Mouse (Mus musculus) subcutaneous adipose tissue, adult 2 months (tissue): Measurements from ENCODE around the gene Fgfr2. TPM values are rescaled to one million over a fixed set of nuclear protein-coding genes. Genes with fewer than 3 reads are reported as not detected.

ENCODE experiments used
- polyA plus RNA-seq: library from polyadenylated mRNA; depleted of rRNA; stranded (reverse); fragments of >200 nt; gene quantifications from 2 replicates; pipeline ENCODE4 v1.2.3, GENCODE M21; 2012; ENCODE audit warnings: low replicate concordance

Gene Fgfr2
- polyA plus RNA-seq, 1 experiment: 84.7 TPM

DNA sequence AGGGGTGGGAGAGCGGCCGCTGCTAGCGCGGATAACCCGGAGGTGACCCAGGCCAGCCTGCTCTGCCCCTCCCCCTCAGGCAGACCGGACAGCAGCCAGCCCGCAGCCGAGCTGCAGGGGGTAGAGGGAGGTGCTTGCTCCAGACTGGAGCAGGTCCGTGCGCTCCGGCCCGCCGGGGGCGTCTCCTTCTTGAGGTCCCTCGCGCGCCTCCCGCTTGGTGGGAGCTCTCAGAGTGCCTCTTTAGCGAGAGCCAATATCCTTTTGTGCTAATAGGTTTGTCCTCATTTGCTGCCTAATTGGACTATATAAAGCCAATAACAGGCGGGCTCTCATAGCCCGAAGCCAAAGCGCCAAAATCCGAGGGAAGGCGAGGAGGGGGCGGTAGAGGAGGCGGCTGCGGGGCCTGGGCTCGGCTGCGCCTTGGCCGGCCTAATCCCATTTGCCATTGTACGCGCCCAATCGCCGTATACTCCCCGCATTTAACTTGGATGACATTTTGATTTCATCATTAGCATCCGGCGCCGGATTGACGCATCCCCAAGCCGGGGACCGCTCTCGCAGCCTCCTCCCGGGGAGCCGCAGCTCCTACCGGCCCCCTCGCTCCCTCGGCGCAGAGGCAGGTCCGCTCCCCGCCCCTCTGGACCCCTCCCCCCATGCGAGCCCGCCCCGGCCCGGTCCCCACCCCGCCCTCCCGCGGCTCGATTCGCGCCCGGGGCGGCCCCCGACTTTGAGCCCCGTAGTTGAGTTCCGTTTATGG lies 1580.9 kb downstream of the Fgfr2 start, which contains the start of gene Hmx3:
Gene Hmx3 (plus strand): TSS at position 753 of the 757 bp plus-strand sequence.

DNA sequence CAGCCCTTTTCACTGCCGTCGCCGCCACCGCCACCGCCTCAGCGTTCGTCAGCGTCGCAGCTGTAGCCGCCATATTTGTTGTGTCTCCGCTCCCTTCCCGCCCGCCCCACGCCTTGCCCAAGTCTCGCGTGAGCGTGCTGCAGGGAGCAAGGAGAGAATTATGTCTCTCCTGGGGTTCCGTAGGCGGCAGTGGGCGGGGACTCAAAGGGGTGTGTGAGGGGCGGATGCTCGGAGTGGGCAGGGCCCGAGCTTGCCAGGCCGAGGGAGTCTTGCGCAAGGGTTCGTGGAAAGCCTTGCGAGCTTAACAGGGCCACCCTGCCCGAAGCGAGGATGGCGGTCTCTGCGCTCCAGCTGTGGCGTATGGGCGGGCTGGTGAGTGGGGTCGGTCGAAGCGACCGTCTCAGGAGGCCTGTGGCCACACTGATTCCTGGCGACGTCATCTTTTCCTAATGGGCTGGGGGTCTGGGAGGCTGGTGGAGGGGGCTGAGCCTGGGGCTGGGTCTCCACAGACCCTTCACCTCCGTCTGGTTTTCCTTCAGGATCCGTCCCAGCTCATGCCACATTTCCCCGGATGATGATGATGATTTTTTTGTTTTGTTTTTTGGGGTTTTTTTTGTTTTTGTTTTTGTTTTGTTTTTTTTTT lies 1712.6 kb downstream of the Fgfr2 start, which contains the start of the genes Ikzf5 and Acadsb:
Gene Ikzf5 (minus strand): TSS at position 106 of the 643 bp plus-strand sequence.
Gene Acadsb (plus strand): TSS at position 186 of the 643 bp plus-strand sequence.

DNA sequence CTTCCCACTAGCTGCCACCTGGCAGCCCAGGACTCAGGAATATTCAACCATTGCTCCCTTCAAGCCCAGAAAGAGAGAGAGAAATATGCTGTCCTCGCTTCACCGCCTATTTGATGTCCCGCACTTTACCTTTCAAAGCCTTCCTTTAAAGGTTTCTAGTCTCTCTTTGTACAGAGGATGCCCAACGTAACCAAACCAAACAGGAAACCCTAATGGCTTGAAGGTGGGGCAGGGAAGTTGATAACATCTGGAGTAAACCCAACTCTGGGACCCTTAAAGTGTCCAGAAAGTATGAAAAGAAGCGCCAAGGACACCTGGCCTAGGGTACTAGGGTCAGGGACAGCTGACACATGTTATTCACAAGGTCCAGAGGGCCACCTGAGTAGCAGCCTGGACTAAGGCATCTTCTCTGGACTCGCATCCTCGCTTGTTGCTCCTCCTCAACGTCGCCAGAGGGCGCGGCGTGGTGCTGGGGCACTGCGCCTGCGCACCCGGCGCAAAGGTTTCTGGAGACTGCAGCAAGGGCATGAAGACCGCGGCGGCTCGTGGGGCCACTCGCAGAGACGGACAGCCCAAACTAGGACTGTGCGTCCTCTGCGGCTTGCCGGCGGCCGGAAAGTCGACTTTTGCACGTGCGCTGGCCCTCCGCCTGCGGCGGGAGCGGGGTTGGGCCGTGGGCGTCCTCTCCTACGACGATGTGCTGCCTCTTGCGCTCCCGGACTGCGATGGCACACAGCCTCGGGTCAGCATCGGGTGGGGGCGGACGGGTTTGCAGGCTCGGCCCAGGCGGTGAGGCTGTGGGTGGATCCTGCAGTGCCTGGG lies 1752.3 kb downstream of the Fgfr2 start, which contains the start of gene Pstk:
Gene Pstk (plus strand): TSS at position 494 of the 822 bp plus-strand sequence.

DNA sequence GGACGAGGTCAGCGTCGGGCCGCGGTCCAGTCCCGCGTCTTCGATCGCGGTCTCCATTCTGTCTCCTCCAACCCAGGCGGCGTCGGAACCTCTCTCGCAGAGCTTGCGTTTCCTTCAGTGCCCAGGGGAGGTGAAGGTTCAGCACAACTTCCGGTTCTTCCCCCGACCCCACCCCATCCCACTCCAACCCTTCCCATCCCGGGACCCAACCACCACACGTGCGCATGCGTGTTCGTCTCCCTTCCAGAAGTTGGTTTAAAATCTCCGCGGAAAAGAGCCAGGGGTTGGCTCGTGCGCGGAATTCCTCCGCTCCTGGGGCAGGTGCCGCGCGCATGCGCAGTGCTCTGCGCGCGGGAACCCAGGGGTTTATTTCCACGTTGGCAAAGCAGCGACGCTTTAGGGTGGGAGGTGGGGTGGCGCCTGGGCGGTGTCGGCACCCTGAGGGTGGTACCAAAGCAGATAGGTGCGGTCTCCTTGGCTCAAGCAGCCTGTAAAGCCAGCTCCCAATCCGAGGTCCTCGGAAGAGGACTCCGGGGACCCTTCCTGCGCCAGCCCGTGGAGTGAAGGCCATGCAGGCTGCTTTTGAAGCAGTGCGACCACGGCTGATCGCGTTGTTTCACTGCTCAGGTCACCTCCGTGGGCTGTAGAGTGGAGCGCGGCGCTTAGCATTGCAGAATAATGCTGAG lies 1760.4 kb downstream of the Fgfr2 start, which contains the start of gene 2310057M21Rik:
Gene 2310057M21Rik (minus strand): TSS at position 145 of the 686 bp plus-strand sequence.

DNA sequence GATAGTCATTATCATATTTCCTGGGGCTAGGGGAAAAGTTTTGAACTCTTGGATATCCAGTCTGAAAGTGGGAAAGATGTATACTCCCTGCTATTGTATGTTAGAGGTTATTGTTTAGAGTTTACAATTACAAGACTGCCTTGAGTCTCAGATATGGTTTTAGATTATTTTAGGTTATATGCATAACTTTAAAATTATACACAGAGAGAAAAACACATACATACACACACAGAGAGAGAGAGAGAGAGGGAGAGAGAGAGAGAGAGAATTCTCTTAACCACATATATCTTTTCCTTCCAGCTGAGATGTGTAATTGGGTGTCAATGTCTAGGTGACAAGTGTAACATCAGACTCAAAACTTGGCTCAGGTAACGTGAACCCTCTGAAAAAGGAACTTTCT lies 1789.6 kb downstream of the Fgfr2 start, which contains the start of gene Fam24a:
Gene Fam24a (plus strand): TSS at position 301 of the 400 bp plus-strand sequence.

DNA sequence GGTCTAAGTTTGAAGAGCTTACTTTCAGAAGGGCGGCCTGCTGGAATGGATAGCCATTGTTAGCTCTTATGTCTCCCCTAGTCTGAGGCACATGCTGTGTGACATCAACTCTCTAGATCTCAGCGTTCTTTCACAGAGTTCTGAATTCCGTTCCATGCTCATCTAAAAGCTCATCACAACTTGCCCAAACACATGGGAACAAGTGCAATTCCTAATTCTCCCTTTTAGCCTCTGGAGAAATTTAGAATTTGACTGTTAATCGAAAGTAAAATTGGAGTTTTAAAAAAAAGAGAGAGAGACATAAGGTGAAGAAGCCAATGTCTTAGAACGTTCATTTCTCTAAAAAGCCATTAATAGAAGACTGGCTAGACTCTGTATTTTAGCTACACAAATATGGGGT lies 1793.7 kb downstream of the Fgfr2 start, which contains the start of gene Fam24b:
Gene Fam24b (minus strand): TSS at position 101 of the 400 bp plus-strand sequence.

DNA sequence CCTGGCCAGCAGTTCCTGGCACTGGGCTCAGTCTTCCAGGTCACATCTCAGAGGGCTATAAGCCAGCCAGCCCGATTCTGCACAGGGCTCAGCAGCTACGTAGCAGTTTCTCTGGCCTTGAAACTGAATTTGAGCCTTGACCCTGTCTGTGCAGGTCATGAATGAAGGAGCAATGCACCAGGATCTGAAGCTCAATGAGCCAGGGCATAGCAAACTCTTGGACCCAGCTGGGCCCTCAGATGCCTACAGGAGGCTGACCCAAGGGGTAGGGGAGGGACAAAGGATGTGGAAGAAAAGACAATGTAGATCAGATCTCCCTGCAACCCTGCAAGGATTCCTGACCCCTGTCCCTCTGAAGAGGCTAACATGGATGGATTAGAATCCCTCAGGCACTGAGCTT lies 1801.0 kb downstream of the Fgfr2 start, which contains the start of gene Cuzd1:
Gene Cuzd1 (minus strand): TSS at position 101 of the 400 bp plus-strand sequence.

DNA sequence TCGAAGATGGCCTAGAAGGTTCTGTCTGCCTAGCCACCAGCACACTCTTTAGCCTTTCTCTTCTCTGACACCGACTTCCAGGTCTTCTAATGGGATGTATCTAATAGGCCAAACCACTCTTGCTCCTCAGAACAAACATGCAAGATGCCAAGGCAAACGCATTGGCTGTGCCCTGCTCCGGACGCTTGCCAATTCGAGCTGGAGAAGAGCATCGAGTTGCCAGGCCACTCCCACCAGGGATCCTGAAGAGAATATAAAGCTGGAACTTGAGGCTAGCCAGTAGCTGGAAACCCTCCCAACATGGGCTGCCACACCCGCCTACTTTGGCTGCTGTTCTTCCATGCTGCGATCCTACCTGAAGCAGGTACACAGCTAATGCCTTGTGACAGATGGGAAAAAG lies 1949.0 kb downstream of the Fgfr2 start, which contains the start of gene 5430419D17Rik:
Gene 5430419D17Rik (plus strand): TSS at position 282 of the 400 bp plus-strand sequence.

DNA sequence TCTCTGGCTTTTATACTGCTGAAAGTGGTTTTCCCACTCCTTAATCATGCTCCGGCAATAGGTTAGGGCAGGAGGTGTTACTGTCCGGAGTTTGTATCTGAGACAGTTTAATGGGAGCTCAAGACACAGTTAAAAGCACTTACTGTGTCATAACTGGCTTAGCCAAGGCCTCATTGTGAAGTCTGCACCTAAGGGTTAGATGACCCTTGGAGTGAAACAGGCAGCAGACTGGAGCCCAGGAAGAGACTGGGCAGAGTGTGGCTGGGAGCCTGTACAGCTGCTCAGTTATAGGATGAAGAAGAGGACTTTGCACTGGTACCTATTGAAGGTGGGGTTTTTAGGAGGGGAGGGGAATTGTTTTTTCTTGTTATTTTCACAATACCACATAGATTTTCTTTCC lies 1976.9 kb downstream of the Fgfr2 start, which contains the start of gene 4933402N03Rik:
Gene 4933402N03Rik (minus strand): TSS at position 101 of the 400 bp plus-strand sequence.

DNA sequence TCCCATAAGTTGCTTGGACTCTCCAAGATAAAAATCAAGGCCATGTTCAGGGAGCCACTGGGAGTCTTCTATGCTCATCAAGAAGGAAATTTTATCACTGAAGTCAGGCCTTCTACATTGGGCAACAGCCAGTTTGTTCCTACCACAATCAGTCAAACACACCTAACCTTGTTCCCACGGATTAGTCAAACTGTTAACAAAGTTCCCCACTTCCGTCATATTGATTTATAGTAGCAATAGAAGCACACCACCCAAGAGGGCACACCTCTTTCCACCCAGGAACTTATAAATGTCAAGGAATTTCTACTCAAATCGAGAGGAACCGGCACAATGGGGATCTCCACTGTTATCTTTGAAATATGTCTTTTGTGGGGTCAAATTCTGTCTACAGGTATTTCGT lies 2091.4 kb downstream of the Fgfr2 start, which contains the start of gene Dmbt1:
Gene Dmbt1 (plus strand): TSS at position 299 of the 400 bp plus-strand sequence.

DNA sequence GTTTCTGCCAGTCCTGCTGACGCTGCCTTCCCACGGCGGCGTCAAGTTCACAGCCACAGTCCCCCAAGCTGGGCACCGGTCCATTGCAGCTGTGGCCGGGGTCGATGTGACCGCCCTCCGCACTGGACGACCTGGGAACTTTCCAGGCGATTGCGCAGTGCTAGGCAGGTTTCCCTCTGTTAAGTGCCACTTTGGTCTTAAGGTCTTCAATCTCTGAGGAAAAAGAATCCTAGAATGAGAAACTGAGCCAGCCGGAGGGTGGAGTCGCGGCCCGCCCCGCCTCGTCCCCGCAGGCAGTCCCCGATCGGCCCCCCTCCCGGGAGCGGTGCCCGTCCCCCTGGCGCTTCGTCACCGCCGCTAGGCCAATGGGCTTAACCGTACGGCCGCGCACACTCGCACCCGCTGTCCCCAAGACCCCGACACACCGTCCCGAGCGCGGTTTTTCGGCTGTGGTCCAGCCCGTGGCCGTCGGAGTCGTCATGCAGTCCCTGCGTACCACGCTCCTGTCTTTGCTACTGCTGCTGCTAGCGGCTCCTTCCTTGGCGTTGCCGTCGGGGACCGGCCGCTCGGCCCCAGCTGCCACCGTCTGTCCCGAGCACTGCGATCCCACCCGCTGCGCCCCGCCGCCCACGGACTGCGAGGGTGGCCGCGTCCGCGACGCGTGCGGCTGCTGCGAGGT lies 2187.2 kb downstream of the Fgfr2 start, which contains the start of gene Htra1:
Gene Htra1 (plus strand): TSS at position 319 of the 679 bp plus-strand sequence.

DNA sequence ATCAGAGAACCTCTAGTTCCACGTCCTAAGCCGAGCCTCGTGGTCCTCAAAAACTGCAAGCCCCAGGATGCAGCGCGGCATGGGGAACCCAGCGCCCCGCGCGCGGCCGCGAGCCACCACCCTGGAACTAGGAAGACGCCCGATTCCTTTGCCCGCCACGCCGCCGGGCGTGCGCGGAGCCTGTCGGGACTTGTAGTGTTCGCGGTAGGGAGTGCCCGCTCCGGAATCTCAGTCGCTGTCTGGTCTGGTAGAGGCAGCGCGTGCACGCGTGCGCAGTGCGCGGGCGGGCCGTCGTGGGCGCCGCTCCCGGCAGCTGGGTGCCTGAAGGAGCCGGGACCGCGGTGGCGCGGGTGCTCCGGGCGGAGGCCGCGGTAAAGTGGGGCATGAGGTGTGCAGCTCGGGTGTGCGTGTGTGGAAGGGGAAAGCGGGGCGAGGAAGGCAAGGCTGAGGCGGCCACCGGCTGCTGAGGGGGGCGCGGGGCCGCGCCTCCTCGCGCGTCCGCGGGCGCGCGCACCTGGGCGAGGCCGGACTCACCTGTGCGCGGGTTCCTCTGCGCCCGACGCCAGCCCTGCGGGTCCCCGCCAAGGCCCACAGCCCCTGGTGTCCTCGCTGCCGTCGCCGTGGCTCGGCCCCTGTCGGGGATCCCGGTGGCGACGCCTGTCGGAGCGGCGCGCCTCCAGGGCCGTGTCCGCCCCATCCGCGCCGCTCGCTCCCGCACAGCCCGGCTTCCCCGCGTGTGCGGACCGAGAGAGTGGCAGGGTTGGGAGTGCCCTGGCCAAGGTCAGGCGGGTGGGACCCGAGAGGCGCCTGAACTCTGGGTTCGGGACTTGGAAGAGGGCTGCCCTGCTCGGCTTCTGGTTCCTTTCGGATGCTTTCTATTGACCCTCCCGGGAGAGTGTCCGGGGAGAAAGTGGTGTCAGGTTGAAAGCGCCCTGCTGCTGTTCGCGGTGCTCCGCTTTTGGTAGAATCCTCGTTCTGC lies 2257.2 kb downstream of the Fgfr2 start, which contains the start of gene Plekha1:
Gene Plekha1 (plus strand): TSS at position 144 of the 979 bp plus-strand sequence.

DNA sequence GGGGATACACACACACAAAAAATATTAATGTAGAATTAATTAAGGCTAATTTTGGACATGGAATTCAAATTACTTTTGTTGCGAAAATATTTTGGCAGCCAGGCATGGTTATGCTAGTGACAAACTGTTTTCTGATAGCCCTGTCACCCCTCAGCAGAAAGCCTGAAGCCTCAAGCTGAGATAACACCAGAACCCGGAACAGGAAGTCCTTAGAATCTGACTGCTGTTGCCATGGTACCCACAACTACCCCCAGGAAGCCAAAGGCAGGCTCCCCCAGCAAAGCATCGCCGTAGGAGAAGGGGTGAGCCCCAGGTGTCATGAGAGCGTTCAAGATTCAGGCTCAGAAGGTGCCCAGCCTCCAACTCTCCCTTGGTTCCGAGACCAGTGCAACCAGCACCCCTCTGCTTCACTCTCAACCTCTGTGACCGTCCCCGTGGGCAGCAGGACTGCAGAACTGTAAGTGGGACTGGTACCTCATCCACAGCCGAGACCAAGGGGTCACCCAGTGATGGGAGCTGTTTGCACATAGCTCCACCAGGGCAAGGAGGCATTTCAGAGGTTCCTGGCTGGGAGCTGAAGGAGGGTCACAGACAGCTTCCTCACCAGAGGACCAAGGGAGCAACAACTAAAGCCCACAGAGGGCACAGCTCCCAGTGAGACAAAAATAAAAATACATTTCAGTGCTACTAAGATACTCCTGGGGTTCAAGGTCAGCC lies 2349.1 kb downstream of the Fgfr2 start, which contains the start of gene Btbd16:
Gene Btbd16 (plus strand): TSS at position 156 of the 717 bp plus-strand sequence.

DNA sequence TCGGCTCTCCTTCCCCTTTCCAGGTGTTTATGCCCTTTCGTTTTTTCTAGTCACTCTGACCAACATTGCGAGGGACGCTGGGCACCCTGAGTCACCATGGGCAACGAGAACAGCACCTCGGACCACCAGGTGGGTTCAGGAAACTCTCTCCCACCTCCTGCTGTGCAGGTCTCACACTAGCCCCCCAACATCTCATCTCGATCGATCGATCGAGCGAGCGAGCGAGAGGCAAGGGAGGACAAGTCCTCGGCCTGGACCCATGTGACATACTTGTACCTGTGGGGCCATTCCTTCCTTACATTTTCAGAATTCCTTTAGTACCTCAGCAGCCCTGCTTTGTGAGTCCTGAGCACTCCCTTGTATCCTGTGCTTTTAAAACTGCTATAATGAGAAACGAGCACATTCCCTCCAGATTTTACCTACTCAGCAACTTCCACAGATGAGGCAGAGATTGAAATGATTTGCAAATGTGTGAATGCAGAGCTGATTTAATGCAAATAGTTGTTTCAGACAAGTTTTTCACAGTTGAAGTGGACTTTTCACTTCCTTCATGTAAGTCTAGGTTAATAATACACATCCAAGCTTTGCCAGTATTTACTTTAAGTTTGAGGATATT lies 2545.7 kb downstream of the Fgfr2 start, which contains the start of gene Tacc2:
Gene Tacc2 (plus strand): TSS at position 51 of the 616 bp plus-strand sequence.

DNA sequence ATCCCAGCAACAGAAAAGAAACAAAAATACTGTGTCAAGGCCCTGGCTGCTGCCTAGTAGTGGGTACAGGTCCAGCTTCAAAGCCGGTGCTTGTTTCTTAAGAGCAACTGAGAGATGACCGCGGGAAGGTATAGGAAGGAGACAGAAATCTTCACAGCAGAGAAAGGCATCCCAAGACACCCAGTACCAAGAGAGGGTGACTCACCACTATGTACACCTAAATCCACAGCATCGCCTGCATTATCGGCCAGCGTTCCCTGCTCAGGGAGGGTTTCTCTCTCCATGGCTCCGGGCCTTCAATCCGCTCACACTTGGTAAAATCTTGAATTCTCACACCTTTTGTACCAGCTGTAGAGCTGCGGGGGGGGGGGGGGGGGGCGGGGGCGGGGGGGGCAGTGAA lies 2550.3 kb downstream of the Fgfr2 start, which contains the start of gene Nsmce4a:
Gene Nsmce4a (minus strand): TSS at position 298 of the 400 bp plus-strand sequence.

DNA sequence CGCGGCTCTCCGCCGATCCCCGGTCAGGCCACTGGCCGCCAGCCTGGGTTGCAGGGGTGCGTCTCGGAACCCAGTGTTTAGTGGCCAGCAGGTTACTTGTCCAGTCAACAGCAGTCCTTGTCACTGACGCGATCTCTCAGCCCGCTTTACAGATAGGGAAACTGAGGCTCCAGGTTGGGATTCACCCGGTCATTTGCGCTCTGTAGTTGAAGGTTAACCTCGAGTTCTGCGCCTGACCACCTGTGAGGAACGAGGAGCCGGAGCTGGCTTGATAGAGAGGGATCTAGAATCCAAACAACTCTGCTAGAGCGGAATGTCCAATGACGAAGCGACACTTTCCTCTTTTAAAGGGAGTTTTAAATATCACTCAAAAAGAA lies 2603.1 kb downstream of the Fgfr2 start, which contains the start of gene Ate1:
Gene Ate1 (minus strand): TSS at position 321 of the 377 bp plus-strand sequence.

